In genomic region chr7:83658716-83659115, GRCm38 (mm10) we compare ENCODE assay signal across 13 mouse cellular contexts. TPM values are rescaled to one million over a fixed set of nuclear protein-coding genes. Genes with fewer than 3 reads are reported as not detected.
DNase-seq lines count a peak whose midpoint lies in the region; ATAC-seq and TF ChIP-seq lines count a peak whose summit lies in the region.
"Had no signal": no experiment of that assay in that cellular context is flagged by ENCODE, and none has a peak within 500 bp of the region (broad histone marks: within the 10 kb centered on the region; RNA-seq: fewer than 3 reads in every experiment).

No protein-coding gene starts in this region.

- no peak overlapping the region for H3K4me3 ChIP-seq in forebrain, embryonic 14.5 days (ENCODE audit: low read depth, low read length)
- H3K4me3 ChIP-seq in forebrain, embryonic 11.5 days (ENCODE audit: low read depth, low read length), result no peak overlapping the region
- no peak overlapping the region for H3K4me3 ChIP-seq in layer of hippocampus, adult 2 months
- peak overlapping the region; percentile 25 for H3K4me3 ChIP-seq in bone marrow macrophage, adult 2 months (ENCODE audit: insufficient read depth, low read length)
- H3K4me3 ChIP-seq: embryonic facial prominence, embryonic 12.5 days; forebrain, embryonic 15.5 days; limb, embryonic 13.5 days; midbrain, embryonic 12.5 days had no signal

- ATAC-seq in forebrain, embryonic 14.5 days, result peak; percentile 12; the same call in 1 of the 2 replicates
- ATAC-seq in forebrain, embryonic 11.5 days (replicated peaks; ENCODE audit: low FRiP score), result no peak
- ATAC-seq in megakaryocyte progenitor cell, adult 5-6 weeks (replicated peaks; ENCODE audit: poor library complexity), result peak; percentile 15; the same call in 1 of the 2 replicates
- ATAC-seq: forebrain, embryonic 15.5 days had no signal

- WGBS in forebrain, embryonic 14.5 days, result 71% methylated on average over 1 of the region's 1 CpGs
- WGBS in forebrain, embryonic 11.5 days, result 88% methylated on average over 1 of the region's 1 CpGs

- H3K27ac ChIP-seq in forebrain, embryonic 14.5 days (ENCODE audit: low read depth, low read length), result no peak overlapping the region
- H3K27ac ChIP-seq in forebrain, embryonic 11.5 days (ENCODE audit: low read depth, low read length), result no peak overlapping the region
- peak overlapping the region; percentile 18; the same call in 1 of the 2 replicates for H3K27ac ChIP-seq in layer of hippocampus, adult 2 months
- peak overlapping the region; percentile 95 for H3K27ac ChIP-seq in bone marrow macrophage, adult 2 months (ENCODE audit: insufficient read depth, low read depth, low read length)
- H3K27ac ChIP-seq: embryonic facial prominence, embryonic 12.5 days; forebrain, embryonic 15.5 days; limb, embryonic 13.5 days; midbrain, embryonic 12.5 days had no signal

- DNase-seq in forebrain, embryonic 14.5 days (ENCODE audit: low spot score), result no peak
- DNase-seq in forebrain, embryonic 11.5 days (ENCODE audit: low spot score), result no peak
- DNase-seq in layer of hippocampus, adult 2 months (ENCODE audit: low spot score in 2 of 2), result no peak
- no peak for DNase-seq in layer of hippocampus, postnatal 25 days (ENCODE audit: extremely low spot score in 1 of 2, low spot score in 1 of 2)
- no peak for DNase-seq in adrenal gland, adult 2 months
- no peak for DNase-seq in ovary, adult 18-20 months (ENCODE audit: low spot score)
- DNase-seq: right cerebral cortex, postnatal 4 days had no signal

- H3K27me3 ChIP-seq in forebrain, embryonic 14.5 days (replicated peaks; ENCODE audit: control insufficient read depth, insufficient read depth, low read length), result no peaks in the 10 kb centered on the region
- H3K27me3 ChIP-seq in forebrain, embryonic 11.5 days (ENCODE audit: control insufficient read depth, insufficient read depth, low read length), result no peaks in the 10 kb centered on the region
- H3K27me3 ChIP-seq: embryonic facial prominence, embryonic 12.5 days; forebrain, embryonic 15.5 days; limb, embryonic 13.5 days; midbrain, embryonic 12.5 days had no signal

- H3K4me2 ChIP-seq in forebrain, embryonic 14.5 days (ENCODE audit: low read length), result no peak overlapping the region
- no peak overlapping the region for H3K4me2 ChIP-seq in forebrain, embryonic 11.5 days (ENCODE audit: low read depth, low read length, severe bottlenecking)
- H3K4me2 ChIP-seq: embryonic facial prominence, embryonic 12.5 days; forebrain, embryonic 15.5 days; limb, embryonic 13.5 days; midbrain, embryonic 12.5 days had no signal

- H3K9me3 ChIP-seq in forebrain, embryonic 14.5 days (replicated peaks; ENCODE audit: control insufficient read depth, low read length), result no peaks in the 10 kb centered on the region
- H3K9me3 ChIP-seq in forebrain, embryonic 11.5 days (ENCODE audit: control insufficient read depth, low read length), result no peaks in the 10 kb centered on the region
- H3K9me3 ChIP-seq: embryonic facial prominence, embryonic 12.5 days; forebrain, embryonic 15.5 days; limb, embryonic 13.5 days; midbrain, embryonic 12.5 days had no signal

- H3K36me3 ChIP-seq in forebrain, embryonic 14.5 days (ENCODE audit: control insufficient read depth, insufficient read depth, low read length), result no peaks in the 10 kb centered on the region
- H3K36me3 ChIP-seq in forebrain, embryonic 11.5 days (ENCODE audit: control insufficient read depth, insufficient read depth, low read length), result no peaks in the 10 kb centered on the region
- H3K36me3 ChIP-seq: embryonic facial prominence, embryonic 12.5 days; forebrain, embryonic 15.5 days; limb, embryonic 13.5 days; midbrain, embryonic 12.5 days had no signal

- no peak for TF ChIP-seq POLR2A in bone marrow macrophage, adult 2 months (IDR thresholded peaks at IDR 0.05; ENCODE audit: borderline replicate concordance, low read depth, low read length)

- no peak overlapping the region for H3K9ac ChIP-seq in forebrain, embryonic 14.5 days (ENCODE audit: low read length)
- H3K9ac ChIP-seq in forebrain, embryonic 11.5 days (ENCODE audit: low read length), result no peak overlapping the region
- H3K9ac ChIP-seq: embryonic facial prominence, embryonic 12.5 days; forebrain, embryonic 15.5 days; limb, embryonic 13.5 days; midbrain, embryonic 12.5 days had no signal

- no peak for TF ChIP-seq CTCF in layer of hippocampus, adult 2 months (conservative IDR thresholded peaks at IDR 0.05)
- no peak for TF ChIP-seq CTCF in bone marrow macrophage, adult 2 months (IDR thresholded peaks at IDR 0.05; ENCODE audit: low read depth, low read length)

- no peaks in the 10 kb centered on the region for H3K4me1 ChIP-seq in forebrain, embryonic 14.5 days (ENCODE audit: control insufficient read depth, insufficient read depth, low read length)
- H3K4me1 ChIP-seq in forebrain, embryonic 11.5 days (replicated peaks; ENCODE audit: control insufficient read depth, insufficient read depth, low read length), result no peaks in the 10 kb centered on the region
- peaks cover 41% of the 10 kb centered on the region for H3K4me1 ChIP-seq in bone marrow macrophage, adult 2 months (ENCODE audit: control insufficient read depth, insufficient read depth, low read length)
- H3K4me1 ChIP-seq: embryonic facial prominence, embryonic 12.5 days; forebrain, embryonic 15.5 days; limb, embryonic 13.5 days; midbrain, embryonic 12.5 days had no signal

RNA-seq across cellular contexts. Expression of gene Stard5, which starts 27.0 kb away (rescaled TPM):
- 7.7 and 8.1 TPM in 2 replicates for polyA plus RNA-seq in forebrain, embryonic 14.5 days (2014; fragmentation: Nextera tagmentation; extraction: Ambion mirVana)
- polyA plus RNA-seq in forebrain, embryonic 11.5 days (2014; fragmentation: Nextera tagmentation; extraction: Ambion mirVana), result 10.6 and 11.2 TPM in 2 replicates
- total RNA-seq in layer of hippocampus, adult 2 months (2021), result 10 to 100 TPM; 18.3 to 18.5 TPM
- total RNA-seq in layer of hippocampus, postnatal 25 days (2021), result 10 to 100 TPM; 15.3 to 16.2 TPM
- 37.0 and 41.8 TPM in 2 replicates for polyA plus RNA-seq in bone marrow macrophage, adult 2 months (2012; ENCODE audit: insufficient read depth, insufficient read length, missing spikeins)
- 9.4 and 11.3 TPM in 2 replicates for total RNA-seq in megakaryocyte progenitor cell, adult 5-6 weeks (2015)
- total RNA-seq in megakaryocyte progenitor cell, adult 5-6 weeks (2017), result 10.0 and 11.0 TPM in 2 replicates
- 10 to 100 TPM; 21.1 to 28.5 TPM for total RNA-seq in adrenal gland, adult 2 months (2021)
- polyA plus RNA-seq in adrenal gland, adult 2 months (2012; rRNA removed), result 8.1 and 13.3 TPM in 2 replicates

Comparison
In these comparisons a context has a peak if more than half of its experiments do, and no peak if none do; other contexts are left out.
1. H3K27ac ChIP-seq: peak in layer of hippocampus, adult 2 months (single experiment) and bone marrow macrophage, adult 2 months (single experiment); none in forebrain, embryonic 14.5 days (single experiment) and forebrain, embryonic 11.5 days (single experiment).